Mouse (Mus musculus): ENCODE data around the gene Myrfl. TPM values are rescaled to one million over a fixed set of nuclear protein-coding genes. Genes with fewer than 3 reads are reported as not detected.
A peak's percentile ranks its signal among the peaks of the same experiment; 100 is the strongest.

Myrfl gene
- polyA plus RNA-seq, 1 experiment from 2014 or later, result 0.10 TPM

DNA sequence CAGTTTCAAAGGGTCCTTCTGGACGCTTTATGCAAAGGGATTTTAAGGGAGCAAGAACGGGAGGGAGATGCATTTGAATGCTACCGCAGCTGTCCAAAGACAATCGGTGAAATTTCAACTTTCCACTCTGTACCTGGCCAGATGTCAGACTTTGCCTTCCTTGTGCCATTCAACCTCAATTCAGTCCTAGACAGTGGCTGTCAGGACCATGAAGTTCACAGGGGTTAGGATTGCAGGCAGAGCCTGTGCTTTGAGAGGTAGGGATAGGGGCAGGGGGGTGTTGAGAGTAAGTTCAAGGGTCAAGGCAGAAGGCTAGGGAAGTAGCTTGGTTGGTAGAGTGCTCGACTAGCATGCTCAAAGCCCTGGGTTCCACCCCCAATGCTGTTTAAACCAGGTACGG, 25.9 kb downstream of the Myrfl start:
- Histone ChIP-seq H3K4me3 (no peak overlapping the region), H3K4me2 (no peak overlapping the region), H3K9me3 (no peaks in the 10 kb centered on the region), H3K4me1 (replicated peaks) (no peaks in the 10 kb centered on the region), H3K27me3 (no peaks in the 10 kb centered on the region), H3K36me3 (no peaks in the 10 kb centered on the region), H3K27ac (replicated peaks) (no peak overlapping the region), H3K9ac (no peak overlapping the region)
- 88% methylated on average over 6 of the region's 6 CpGs for WGBS
- ATAC-seq (ENCODE audit: low FRiP score, low read depth), result peak; percentile 6; the same call in 1 of the 2 replicates

DNA sequence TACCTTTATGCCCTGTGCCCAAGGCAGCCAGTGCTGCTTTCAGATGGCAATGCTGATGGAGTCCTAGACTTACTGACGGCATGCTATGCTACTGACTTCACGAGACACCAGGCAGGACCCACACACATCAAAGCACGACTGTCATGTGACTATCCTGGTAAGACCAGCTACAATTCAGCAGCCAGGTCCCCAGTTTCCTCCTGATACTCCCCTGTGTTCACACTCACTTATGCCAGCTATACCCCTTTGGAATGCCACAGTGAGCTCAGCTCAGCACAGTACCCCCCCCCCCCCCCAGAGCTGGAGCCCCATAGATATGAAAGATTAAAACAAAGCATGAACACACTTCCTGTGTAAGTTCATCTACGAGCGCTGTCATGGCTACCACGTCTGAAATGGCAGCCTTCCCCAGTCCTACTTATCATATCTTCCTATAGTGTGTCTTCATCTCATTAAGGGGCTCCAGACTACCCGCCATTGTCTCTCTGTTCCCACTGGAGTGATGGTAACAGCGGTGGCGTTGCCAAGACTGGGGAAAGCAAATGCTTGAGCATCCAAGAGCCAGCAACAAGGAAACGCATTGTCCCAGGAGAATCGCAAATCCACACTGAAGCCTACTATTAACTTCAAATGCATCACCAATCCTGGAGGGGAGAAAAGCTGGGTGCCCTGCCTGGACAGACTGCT, 43.4 kb downstream of the Myrfl start:
- H3K4me3 ChIP-seq, result no peak overlapping the region
- ATAC-seq (ENCODE audit: low FRiP score, low read depth), result no peak
- H3K9ac ChIP-seq, result no peak overlapping the region
- H3K9me3 ChIP-seq, result no peaks in the 10 kb centered on the region
- H3K27ac ChIP-seq (replicated peaks), result no peak overlapping the region
- peaks cover 7% of the 10 kb centered on the region for H3K4me1 ChIP-seq (replicated peaks)
- no peaks in the 10 kb centered on the region for H3K36me3 ChIP-seq
- H3K27me3 ChIP-seq, result no peaks in the 10 kb centered on the region
- H3K4me2 ChIP-seq, result no peak overlapping the region
- WGBS, result 62% methylated on average over 11 of the region's 11 CpGs

DNA sequence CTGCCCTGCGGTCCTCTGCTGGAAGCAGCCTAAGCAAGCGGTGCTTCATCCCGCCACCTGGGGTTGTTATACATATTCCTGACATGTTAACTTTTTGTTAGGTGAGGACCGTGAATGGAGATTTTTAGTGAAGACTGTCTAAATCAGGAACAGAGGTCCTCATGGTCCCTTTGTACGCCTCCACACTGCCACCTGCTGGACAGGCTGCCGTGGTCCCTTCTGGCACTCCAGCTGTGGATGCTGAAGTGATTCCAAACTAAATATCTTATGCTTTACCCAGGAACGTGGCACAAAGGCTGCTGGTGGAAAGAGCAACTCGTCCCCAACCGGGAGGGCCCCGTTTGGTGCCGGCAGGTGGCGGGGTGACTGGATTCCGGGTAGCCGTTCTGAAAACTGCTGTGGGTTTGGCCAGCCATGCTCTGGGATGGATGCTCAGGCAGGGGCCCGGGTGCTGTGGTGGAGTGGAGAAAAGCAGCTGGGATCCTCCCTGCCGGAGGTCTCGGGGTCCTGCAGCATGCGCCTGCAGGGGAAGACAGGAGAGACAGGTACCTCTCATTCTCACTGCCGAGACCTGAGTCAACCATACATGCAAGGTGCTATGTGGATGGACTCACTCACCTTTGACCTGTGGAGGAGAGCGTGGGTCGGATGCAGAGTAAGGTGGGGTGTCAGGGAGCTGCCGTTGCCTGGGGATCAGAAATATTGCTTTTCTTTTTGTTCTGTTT, 47.8 kb downstream of the Myrfl start:
- no peak overlapping the region for H3K27ac ChIP-seq (replicated peaks)
- peak; percentile 74; the same call in 1 of the 2 replicates for ATAC-seq (ENCODE audit: low FRiP score, low read depth)
- no peaks in the 10 kb centered on the region for H3K9me3 ChIP-seq
- H3K9ac ChIP-seq, result no peak overlapping the region
- H3K4me1 ChIP-seq (replicated peaks), result peaks cover 7% of the 10 kb centered on the region
- H3K27me3 ChIP-seq, result no peaks in the 10 kb centered on the region
- H3K4me3 ChIP-seq, result peak overlapping the region; percentile 17
- H3K4me2 ChIP-seq, result peak overlapping the region; percentile 45
- WGBS, result 22% methylated on average over 22 of the region's 22 CpGs
- H3K36me3 ChIP-seq, result no peaks in the 10 kb centered on the region

DNA sequence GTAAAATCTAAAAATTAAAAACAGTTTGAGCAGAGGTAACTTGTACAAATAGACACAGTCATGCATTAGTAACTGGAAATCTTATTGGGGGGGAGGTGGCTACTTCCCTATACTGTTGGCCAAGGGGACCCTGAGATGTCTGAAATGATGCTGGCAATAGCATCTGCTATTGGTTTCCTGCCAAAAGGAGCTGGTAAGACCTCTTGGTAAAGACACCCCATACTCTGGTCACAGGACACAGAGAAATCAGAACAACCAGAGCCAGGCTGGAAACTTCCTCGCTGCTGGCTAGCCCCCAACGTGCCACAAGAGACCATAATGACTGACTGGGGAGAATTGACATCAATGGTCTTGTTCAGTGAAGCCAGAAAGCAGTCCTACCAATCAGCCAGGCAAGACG, 55.2 kb downstream of the Myrfl start:
- Histone ChIP-seq H3K4me3 (no peak overlapping the region), H3K9me3 (no peaks in the 10 kb centered on the region), H3K9ac (no peak overlapping the region), H3K27ac (replicated peaks) (no peak overlapping the region), H3K4me1 (replicated peaks) (no peaks in the 10 kb centered on the region), H3K4me2 (no peak overlapping the region), H3K27me3 (no peaks in the 10 kb centered on the region), H3K36me3 (no peaks in the 10 kb centered on the region)
- no peak for ATAC-seq (ENCODE audit: low FRiP score, low read depth)
- 59% methylated on average over 3 of the region's 3 CpGs for WGBS

- Histone ChIP-seq H3K27ac (replicated peaks) (no peak overlapping the region), H3K9me3 (no peaks in the 10 kb centered on the region), H3K9ac (no peak overlapping the region), H3K4me1 (replicated peaks) (no peaks in the 10 kb centered on the region), H3K4me3 (no peak overlapping the region), H3K36me3 (no peaks in the 10 kb centered on the region), H3K4me2 (no peak overlapping the region), H3K27me3 (no peaks in the 10 kb centered on the region)
- 95% methylated on average over 6 of the region's 6 CpGs for WGBS
- no peak for ATAC-seq (ENCODE audit: low FRiP score, low read depth)
Measured at GRCm38 (mm10) chr10:116830676-116831075, 66.0 kb downstream of the Myrfl start.

GRCm38 (mm10) chr10:116828099-116828498, 68.6 kb downstream of the Myrfl start:
- Histone ChIP-seq H3K4me1 (replicated peaks) (no peaks in the 10 kb centered on the region), H3K4me2 (no peak overlapping the region), H3K27me3 (no peaks in the 10 kb centered on the region), H3K4me3 (no peak overlapping the region), H3K9me3 (no peaks in the 10 kb centered on the region), H3K9ac (no peak overlapping the region), H3K36me3 (no peaks in the 10 kb centered on the region), H3K27ac (replicated peaks) (no peak overlapping the region)
- 39% methylated on average over 4 of the region's 4 CpGs for WGBS
- ATAC-seq (ENCODE audit: low FRiP score, low read depth), result peak; percentile 54; the same call in 1 of the 2 replicates

DNA sequence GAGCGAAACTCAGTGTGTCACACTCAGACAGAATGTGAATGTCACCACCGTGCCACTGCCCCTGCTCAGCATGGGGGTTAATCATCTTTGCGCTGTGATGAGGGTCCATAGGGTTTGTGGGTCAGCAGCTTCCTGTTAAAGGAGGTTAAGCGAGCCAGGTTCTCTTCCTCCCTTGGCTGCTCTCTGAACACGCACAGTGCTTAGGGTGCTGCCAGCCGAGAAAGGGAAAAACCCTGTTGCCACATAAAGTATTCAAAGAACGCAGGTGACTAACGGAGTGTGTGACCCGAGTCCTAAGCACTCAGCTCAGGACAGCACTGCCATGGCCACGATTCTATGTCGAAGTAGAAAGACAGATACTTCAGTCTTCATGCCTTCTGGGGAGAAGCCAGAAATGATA, 69.4 kb downstream of the Myrfl start:
- Histone ChIP-seq H3K4me2 (no peak overlapping the region), H3K27ac (replicated peaks) (no peak overlapping the region), H3K4me1 (replicated peaks) (no peaks in the 10 kb centered on the region), H3K9me3 (no peaks in the 10 kb centered on the region), H3K9ac (no peak overlapping the region), H3K4me3 (no peak overlapping the region), H3K27me3 (no peaks in the 10 kb centered on the region), H3K36me3 (no peaks in the 10 kb centered on the region)
- no peak for ATAC-seq (ENCODE audit: low FRiP score, low read depth)
- 89% methylated on average over 11 of the region's 11 CpGs for WGBS

DNA sequence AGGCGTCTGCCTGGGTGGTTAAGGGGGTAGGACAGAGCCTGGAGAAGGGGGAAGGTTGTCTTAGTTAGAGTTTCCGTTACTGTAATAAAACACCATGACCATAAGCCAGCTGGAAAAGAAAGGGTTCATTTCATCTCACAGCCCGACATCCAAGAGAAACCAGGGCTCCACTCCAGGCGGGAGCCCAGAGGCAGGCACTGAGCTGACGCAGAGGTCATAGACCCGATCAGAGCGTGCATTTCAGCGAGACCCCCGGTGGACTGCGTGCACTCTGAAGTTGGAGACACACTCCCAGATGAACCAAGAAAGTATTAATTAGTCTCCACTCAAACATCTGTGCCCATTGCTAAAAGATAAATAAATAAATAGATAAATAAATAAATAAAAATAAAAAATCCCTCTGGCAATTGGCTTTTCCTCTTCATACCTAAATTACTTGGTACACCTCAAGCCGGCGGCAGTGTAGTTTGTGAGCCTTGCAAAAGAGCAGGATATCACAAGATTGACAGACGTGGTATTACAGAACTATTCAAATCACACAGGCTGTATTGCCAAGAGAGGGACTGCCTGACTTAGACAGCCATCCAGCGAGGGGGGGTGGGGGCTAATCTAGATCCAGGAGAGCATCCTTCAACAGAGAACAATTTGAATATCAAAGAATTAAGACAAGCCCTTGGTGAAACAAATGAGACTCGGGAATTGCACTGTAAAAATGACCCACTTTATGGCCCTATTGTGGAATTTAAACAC, 81.2 kb downstream of the Myrfl start:
- no peaks in the 10 kb centered on the region for H3K9me3 ChIP-seq
- H3K9ac ChIP-seq, result no peak overlapping the region
- H3K27me3 ChIP-seq, result no peaks in the 10 kb centered on the region
- no peak overlapping the region for H3K4me2 ChIP-seq
- H3K27ac ChIP-seq (replicated peaks), result no peak overlapping the region
- H3K4me1 ChIP-seq (replicated peaks), result peaks cover 6% of the 10 kb centered on the region; the same call in 1 of the 2 replicates
- H3K4me3 ChIP-seq, result no peak overlapping the region
- 46% methylated on average over 15 of the region's 15 CpGs for WGBS
- no peak for ATAC-seq (ENCODE audit: low FRiP score, low read depth)
- no peaks in the 10 kb centered on the region for H3K36me3 ChIP-seq

DNA sequence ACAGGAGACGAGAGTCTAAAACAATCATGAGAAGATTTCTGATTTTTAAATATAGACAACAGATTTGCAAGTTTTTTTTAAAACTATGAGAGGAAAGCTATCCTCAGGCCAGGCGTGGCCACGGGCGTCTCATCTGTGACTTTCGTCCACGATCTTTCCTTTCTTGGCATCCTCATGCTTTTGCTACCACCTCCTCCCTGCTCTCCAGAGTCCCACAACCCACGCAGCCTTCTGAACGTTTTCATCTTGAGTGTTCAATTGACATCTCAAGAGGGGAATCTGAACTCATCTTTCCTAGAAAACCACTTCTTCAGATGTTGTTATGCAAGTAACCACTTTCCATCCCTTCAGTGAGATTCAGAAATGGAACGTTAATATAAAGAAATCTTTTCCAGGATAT, 83.6 kb downstream of the Myrfl start:
- Histone ChIP-seq H3K36me3 (no peaks in the 10 kb centered on the region), H3K4me2 (no peak overlapping the region), H3K27ac (replicated peaks) (no peak overlapping the region), H3K4me1 (replicated peaks) (peaks cover 6% of the 10 kb centered on the region; the same call in 1 of the 2 replicates), H3K4me3 (no peak overlapping the region), H3K27me3 (no peaks in the 10 kb centered on the region), H3K9me3 (no peaks in the 10 kb centered on the region), H3K9ac (no peak overlapping the region)
- ATAC-seq (ENCODE audit: low FRiP score, low read depth), result no peak
- 92% methylated on average over 9 of the region's 9 CpGs for WGBS

DNA sequence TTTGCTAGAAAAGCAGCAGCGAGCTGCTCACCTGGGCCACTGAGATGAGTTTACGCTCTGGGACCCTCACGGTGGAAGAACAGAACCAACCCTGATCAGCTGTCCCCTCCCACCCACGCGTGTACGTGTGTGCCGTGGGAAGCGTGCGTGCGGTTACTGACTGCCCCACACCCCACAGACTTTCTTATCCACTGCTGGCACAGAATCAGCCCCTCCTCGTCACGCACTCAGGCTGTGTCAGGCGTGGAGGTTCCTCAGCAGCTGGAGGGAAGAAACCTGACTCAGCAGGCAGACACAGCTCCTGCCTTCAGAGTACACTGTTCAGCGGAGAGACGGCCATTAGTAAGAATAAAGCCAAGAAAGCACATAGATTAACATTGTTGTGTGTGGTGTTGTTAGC, 86.0 kb downstream of the Myrfl start:
- H3K36me3 ChIP-seq, result no peaks in the 10 kb centered on the region
- no peak overlapping the region for H3K27ac ChIP-seq (replicated peaks)
- peak; percentile 66; the same call in 1 of the 2 replicates for ATAC-seq (ENCODE audit: low FRiP score, low read depth)
- no peak overlapping the region for H3K4me3 ChIP-seq
- 73% methylated on average over 15 of the region's 15 CpGs for WGBS
- H3K9ac ChIP-seq, result no peak overlapping the region
- no peaks in the 10 kb centered on the region for H3K27me3 ChIP-seq
- no peaks in the 10 kb centered on the region for H3K9me3 ChIP-seq
- H3K4me1 ChIP-seq (replicated peaks), result peaks cover 6% of the 10 kb centered on the region; the same call in 1 of the 2 replicates
- no peak overlapping the region for H3K4me2 ChIP-seq

DNA sequence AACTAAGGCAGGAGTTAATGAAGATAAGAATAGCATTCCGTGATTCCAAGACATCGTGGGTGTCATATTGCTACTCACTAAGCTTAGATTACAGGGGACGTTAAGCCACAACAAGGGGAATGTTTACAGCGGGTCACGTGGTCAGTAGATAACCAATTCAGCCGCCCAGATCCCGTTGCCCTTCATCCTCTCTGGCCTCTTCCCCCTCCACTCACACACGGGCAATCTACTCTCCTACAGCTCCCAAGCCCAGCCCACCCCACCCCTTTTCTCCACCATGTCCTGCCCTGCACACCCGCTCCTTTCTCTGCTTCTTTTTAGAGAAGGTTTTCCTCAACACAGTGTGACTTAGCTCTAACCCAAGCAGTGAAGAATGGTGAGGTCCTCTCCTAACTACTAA, 87.3 kb downstream of the Myrfl start:
- no peaks in the 10 kb centered on the region for H3K36me3 ChIP-seq
- H3K4me3 ChIP-seq, result no peak overlapping the region
- WGBS, result 85% methylated on average over 9 of the region's 9 CpGs
- ATAC-seq (ENCODE audit: low FRiP score, low read depth), result no peak
- H3K27ac ChIP-seq (replicated peaks), result no peak overlapping the region
- H3K27me3 ChIP-seq, result no peaks in the 10 kb centered on the region
- no peak overlapping the region for H3K4me2 ChIP-seq
- H3K9me3 ChIP-seq, result no peaks in the 10 kb centered on the region
- no peaks in the 10 kb centered on the region for H3K4me1 ChIP-seq (replicated peaks)
- H3K9ac ChIP-seq, result no peak overlapping the region
